8 mouse cellular contexts compared by ENCODE assay signal in genomic region chr7:82867271-82868121, GRCm38 (mm10). TPM values are rescaled to one million over a fixed set of nuclear protein-coding genes. Genes with fewer than 3 reads are reported as not detected.
DNase-seq lines count a peak whose midpoint lies in the region; ATAC-seq lines count a peak whose summit lies in the region.

Gene Mex3b (plus strand): TSS chr7:82867333.

- no peaks in the 10 kb centered on the region for H3K9me3 ChIP-seq in limb, embryonic 11.5 days (ENCODE audit: control insufficient read depth, low read length)
- no peaks in the 10 kb centered on the region for H3K9me3 ChIP-seq in midbrain, embryonic 13.5 days

- peak; percentile 73 for DNase-seq in layer of hippocampus, adult 11-12 months (ENCODE audit: low spot score)
- DNase-seq in layer of hippocampus, adult 9-10 months (ENCODE audit: low spot score), result no peak
- DNase-seq in embryo, embryonic 11 days, result peak; percentile 60
- DNase-seq in heart, adult 18-20 months, result peak; percentile 56 to 66
- DNase-seq in kidney, adult 18-20 months, result peak; percentile 71
- peak; percentile 71 for DNase-seq in limb, embryonic 11.5 days (ENCODE audit: low spot score)
- DNase-seq in spleen, postnatal 36 days (ENCODE audit: low spot score in 2 of 2), result peak; percentile 52 to 54

- WGBS in limb, embryonic 11.5 days, result under 1% methylated on average over 76 of the region's 87 CpGs
- WGBS in midbrain, embryonic 13.5 days, result under 1% methylated on average over 84 of the region's 87 CpGs

- H3K4me3 ChIP-seq in limb, embryonic 11.5 days (ENCODE audit: low read depth, low read length), result peak within 1 kb of the TSS; percentile 99
- H3K4me3 ChIP-seq in midbrain, embryonic 13.5 days (replicated peaks), result peak within 1 kb of the TSS; percentile 99

- no peaks in the 10 kb centered on the region for H3K27me3 ChIP-seq in limb, embryonic 11.5 days (ENCODE audit: control insufficient read depth, insufficient read depth, low read length)
- H3K27me3 ChIP-seq in midbrain, embryonic 13.5 days, result no peaks in the 10 kb centered on the region

- H3K4me2 ChIP-seq in limb, embryonic 11.5 days (ENCODE audit: low read depth, severe bottlenecking), result peak within 1 kb of the TSS; percentile 91
- H3K4me2 ChIP-seq in midbrain, embryonic 13.5 days (replicated peaks), result peak within 1 kb of the TSS; percentile 99

- peaks cover 11% of the 10 kb centered on the region for H3K4me1 ChIP-seq in limb, embryonic 11.5 days (ENCODE audit: control insufficient read depth, insufficient read depth, low read length)
- peaks cover 28% of the 10 kb centered on the region for H3K4me1 ChIP-seq in midbrain, embryonic 13.5 days (replicated peaks)

- peak within 1 kb of the TSS; percentile 99 for H3K9ac ChIP-seq in limb, embryonic 11.5 days (ENCODE audit: low read length)
- H3K9ac ChIP-seq in midbrain, embryonic 13.5 days (replicated peaks), result peak within 1 kb of the TSS; percentile 100

- H3K27ac ChIP-seq in limb, embryonic 11.5 days (replicated peaks; ENCODE audit: low read depth, low read length), result peak within 1 kb of the TSS; percentile 99
- H3K27ac ChIP-seq in midbrain, embryonic 13.5 days, result peak within 1 kb of the TSS; percentile 100

- ATAC-seq in limb, embryonic 11.5 days (ENCODE audit: insufficient number of reproducible peaks, low FRiP score, low TSS enrichment, low read depth), result no peak
- ATAC-seq in midbrain, embryonic 13.5 days, result no peak

- H3K36me3 ChIP-seq in limb, embryonic 11.5 days (ENCODE audit: control insufficient read depth, insufficient read depth, low read length), result peaks cover 11% of the 10 kb centered on the region
- H3K36me3 ChIP-seq in midbrain, embryonic 13.5 days, result peaks cover 18% of the 10 kb centered on the region

RNA-seq across cellular contexts. Expression of gene Mex3b, which starts in this region (rescaled TPM):
- 1 to 10 TPM; 1.2 to 1.3 TPM for total RNA-seq in heart, adult 18-20 months (2021)
- polyA plus RNA-seq in limb, embryonic 11.5 days (2014; fragmentation: Nextera tagmentation; extraction: Ambion mirVana), result 47.0 and 47.4 TPM in 2 replicates
- polyA plus RNA-seq in midbrain, embryonic 13.5 days (2015; fragmentation: Nextera tagmentation; extraction: Ambion mirVana), result 41.0 and 42.9 TPM in 2 replicates
